Mouse (Mus musculus): Measurements from ENCODE around the gene Ndufv2. TPM values are rescaled to one million over a fixed set of nuclear protein-coding genes. Genes with fewer than 3 reads are reported as not detected.
"Not testable (repeated sequence)": the region's sequence is repeated elsewhere in the genome, so short reads cannot be mapped to it uniquely, and the experiment has no call there.

Ndufv2 gene
- polyA plus RNA-seq, 1 experiment from 2014 or later: 239 TPM

GRCm38 (mm10) chr17:66076174-66076927 is 25.0 kb downstream of the Ndufv2 start:
- H3K27me3 ChIP-seq (replicated peaks; ENCODE audit: insufficient read depth, low read length): no peaks in the 10 kb centered on the region
- DNase-seq (ENCODE audit: low spot score) (peak; percentile 55), ATAC-seq (peak; percentile 82)
- H3K4me2 ChIP-seq (replicated peaks; ENCODE audit: low read depth, low read length): peak overlapping the region; percentile 95
- WGBS: 3% methylated on average over 49 of the region's 95 CpGs
- H3K9ac ChIP-seq (replicated peaks; ENCODE audit: low read depth): peak overlapping the region; percentile 69
- H3K4me3 ChIP-seq (ENCODE audit: low read depth, low read length): peak overlapping the region; percentile 94
- H3K4me1 ChIP-seq (ENCODE audit: insufficient read depth, low read depth, low read length): no peaks in the 10 kb centered on the region
- H3K9me3 ChIP-seq (ENCODE audit: low read length): no peaks in the 10 kb centered on the region
- TF ChIP-seq EP300 (IDR thresholded peaks at IDR 0.05): no peak
- TF ChIP-seq CTCF (IDR thresholded peaks at IDR 0.05): no peak
- peak overlapping the region; percentile 92 for H3K27ac ChIP-seq (ENCODE audit: low read length)
- H3K36me3 ChIP-seq (ENCODE audit: insufficient read depth, low read length): no peaks in the 10 kb centered on the region; the same call in 1 of the 2 replicates

GRCm38 (mm10) chr17:66075827-66076173 is 25.6 kb downstream of the Ndufv2 start:
- Histone ChIP-seq H3K4me3 (ENCODE audit: low read depth, low read length) (peak overlapping the region; percentile 94), H3K27me3 (replicated peaks; ENCODE audit: insufficient read depth, low read length) (no peaks in the 10 kb centered on the region), H3K9me3 (ENCODE audit: low read length) (no peaks in the 10 kb centered on the region), H3K4me1 (ENCODE audit: insufficient read depth, low read depth, low read length) (no peaks in the 10 kb centered on the region), H3K36me3 (ENCODE audit: insufficient read depth, low read length) (no peaks in the 10 kb centered on the region; the same call in 1 of the 2 replicates), H3K27ac (ENCODE audit: low read length) (0 out of 2 replicates have a peak overlapping the region, but pooled peaks have one; percentile 92), H3K9ac (replicated peaks; ENCODE audit: low read depth) (peak overlapping the region; percentile 69; the same call in 1 of the 2 replicates), H3K4me2 (replicated peaks; ENCODE audit: low read depth, low read length) (peak overlapping the region; percentile 95)
- no peak for DNase-seq (ENCODE audit: low spot score)
- no peak for ATAC-seq
- WGBS: 3% methylated on average over 12 of the region's 12 CpGs
- TF ChIP-seq EP300 (IDR thresholded peaks at IDR 0.05) (no peak), CTCF (IDR thresholded peaks at IDR 0.05) (no peak)

- Histone ChIP-seq H3K36me3 (ENCODE audit: insufficient read depth, low read length) (no peaks in the 10 kb centered on the region), H3K4me3 (ENCODE audit: low read depth, low read length) (no peak overlapping the region), H3K4me2 (replicated peaks; ENCODE audit: low read depth, low read length) (no peak overlapping the region), H3K4me1 (ENCODE audit: insufficient read depth, low read depth, low read length) (no peaks in the 10 kb centered on the region), H3K27me3 (replicated peaks; ENCODE audit: insufficient read depth, low read length) (no peaks in the 10 kb centered on the region), H3K9me3 (ENCODE audit: low read length) (no peaks in the 10 kb centered on the region), H3K9ac (replicated peaks; ENCODE audit: low read depth) (no peak overlapping the region), H3K27ac (ENCODE audit: low read length) (no peak overlapping the region)
- 91% methylated on average over 7 of the region's 7 CpGs for WGBS
- no peak for DNase-seq (ENCODE audit: low spot score)
- no peak for ATAC-seq
- TF ChIP-seq CTCF (IDR thresholded peaks at IDR 0.05): no peak
- no peak for TF ChIP-seq EP300 (IDR thresholded peaks at IDR 0.05)
Measured at GRCm38 (mm10) chr17:66073971-66074370, 27.4 kb downstream of the Ndufv2 start.

GRCm38 (mm10) chr17:66069036-66069435 is 32.3 kb downstream of the Ndufv2 start:
- not testable (repeated sequence) for H3K4me1 ChIP-seq (ENCODE audit: insufficient read depth, low read depth, low read length); H3K36me3 ChIP-seq (ENCODE audit: insufficient read depth, low read length); H3K27ac ChIP-seq (ENCODE audit: low read length); H3K4me2 ChIP-seq (replicated peaks; ENCODE audit: low read depth, low read length); H3K9ac ChIP-seq (replicated peaks; ENCODE audit: low read depth); H3K9me3 ChIP-seq (ENCODE audit: low read length); ATAC-seq; H3K27me3 ChIP-seq (replicated peaks; ENCODE audit: insufficient read depth, low read length); DNase-seq (ENCODE audit: low spot score); H3K4me3 ChIP-seq (ENCODE audit: low read depth, low read length)
- WGBS: 91% methylated on average over 2 of the region's 2 CpGs

GRCm38 (mm10) chr17:66065115-66065514 is 36.2 kb downstream of the Ndufv2 start:
- H3K4me1 ChIP-seq (ENCODE audit: insufficient read depth, low read depth, low read length): no peaks in the 10 kb centered on the region
- H3K4me2 ChIP-seq (replicated peaks; ENCODE audit: low read depth, low read length): no peak overlapping the region
- no peak overlapping the region for H3K9ac ChIP-seq (replicated peaks; ENCODE audit: low read depth)
- WGBS: 68% methylated on average over 4 of the region's 4 CpGs
- no peak overlapping the region for H3K27ac ChIP-seq (ENCODE audit: low read length)
- TF ChIP-seq EP300 (IDR thresholded peaks at IDR 0.05) (no peak), CTCF (IDR thresholded peaks at IDR 0.05) (no peak)
- H3K36me3 ChIP-seq (ENCODE audit: insufficient read depth, low read length): no peaks in the 10 kb centered on the region
- no peak for ATAC-seq
- H3K9me3 ChIP-seq (ENCODE audit: low read length): no peaks in the 10 kb centered on the region
- DNase-seq (ENCODE audit: low spot score): no peak
- no peak overlapping the region for H3K4me3 ChIP-seq (ENCODE audit: low read depth, low read length)
- H3K27me3 ChIP-seq (replicated peaks; ENCODE audit: insufficient read depth, low read length): no peaks in the 10 kb centered on the region

- no peak overlapping the region for H3K27ac ChIP-seq (ENCODE audit: low read length)
- no peaks in the 10 kb centered on the region for H3K36me3 ChIP-seq (ENCODE audit: insufficient read depth, low read length)
- 46% methylated on average over 8 of the region's 8 CpGs for WGBS
- H3K4me3 ChIP-seq (ENCODE audit: low read depth, low read length): no peak overlapping the region
- no peak overlapping the region for H3K9ac ChIP-seq (replicated peaks; ENCODE audit: low read depth)
- ATAC-seq (no peak), DNase-seq (ENCODE audit: low spot score) (peak; percentile 40)
- TF ChIP-seq CTCF (IDR thresholded peaks at IDR 0.05) (peak; percentile 52), EP300 (IDR thresholded peaks at IDR 0.05) (no peak)
- H3K4me1 ChIP-seq (ENCODE audit: insufficient read depth, low read depth, low read length): no peaks in the 10 kb centered on the region
- H3K4me2 ChIP-seq (replicated peaks; ENCODE audit: low read depth, low read length): no peak overlapping the region
- H3K9me3 ChIP-seq (ENCODE audit: low read length): no peaks in the 10 kb centered on the region
- no peaks in the 10 kb centered on the region for H3K27me3 ChIP-seq (replicated peaks; ENCODE audit: insufficient read depth, low read length)
Measured at GRCm38 (mm10) chr17:66061241-66061938, 40.0 kb downstream of the Ndufv2 start.
